Mouse (Mus musculus) E14TG2a.4 (cell line): ENCODE measurements around the gene Hccs.
"Not testable (repeated sequence)": the region's sequence is repeated elsewhere in the genome, so short reads cannot be mapped to it uniquely, and the experiment has no call there.

ENCODE experiments used
- H3K27me3 ChIP-seq: 2 replicates; pipeline ENCODE4 v1.6.1; 2014; ENCODE audit warnings: low read length, control low read depth; ENCODE audit not compliant: insufficient read depth
- H3K36me3 ChIP-seq: 2 replicates; pipeline ENCODE4 v1.6.1; 2014; ENCODE audit warnings: low read length, control low read depth; ENCODE audit not compliant: insufficient read depth
- H3K4me1 ChIP-seq: replicated peaks from 2 replicates; pipeline ENCODE4 v1.6.1; 2014; ENCODE audit warnings: low read depth, low read length, control low read depth
- H3K4me3 ChIP-seq: replicated peaks from 2 replicates; pipeline ENCODE4 v1.5.1; 2014; ENCODE audit warnings: mild to moderate bottlenecking, low read length
- H3K9me3 ChIP-seq: 2 replicates; pipeline ENCODE4 v1.6.1; 2014; ENCODE audit warnings: low read length, control low read depth
- CTCF ChIP-seq: conservative IDR thresholded peaks from 2 replicates; pipeline ENCODE4 v1.5.1; 2014; ENCODE audit warnings: low read length
- NANOG ChIP-seq: IDR thresholded peaks from 2 replicates; pipeline ENCODE4 v1.6.1; 2014; ENCODE audit warnings: borderline replicate concordance, low read length, mixed read lengths
- POU5F1 ChIP-seq: IDR thresholded peaks from 2 replicates; pipeline ENCODE4 v1.6.1; 2014; ENCODE audit warnings: low read length, borderline replicate concordance

Gene Hccs

GRCm38 (mm10) chrX:169319945-169320667 lies at the start of gene Hccs:
Hccs (minus strand) TSS chrX:169320372.
- Histone ChIP-seq H3K4me3 (peak within 1 kb of the TSS; percentile 84), H3K9me3 (no peaks in the 10 kb centered on the region), H3K27me3 (no peaks in the 10 kb centered on the region), H3K4me1 (peaks cover 6% of the 10 kb centered on the region), H3K36me3 (peaks cover 30% of the 10 kb centered on the region)
- TF ChIP-seq NANOG = no peak
- TF ChIP-seq CTCF = no peak
- no peak for TF ChIP-seq POU5F1

GRCm38 (mm10) chrX:169357146-169357772 lies 37.1 kb upstream of the Hccs start:
- H3K4me1 ChIP-seq = no peaks in the 10 kb centered on the region
- H3K4me3 ChIP-seq = no peak overlapping the region
- TF ChIP-seq CTCF (no peak), NANOG (no peak), POU5F1 (no peak)
- no peaks in the 10 kb centered on the region for H3K9me3 ChIP-seq
- no peaks in the 10 kb centered on the region for H3K36me3 ChIP-seq
- H3K27me3 ChIP-seq = no peaks in the 10 kb centered on the region

- no peaks in the 10 kb centered on the region for H3K9me3 ChIP-seq
- no peak overlapping the region for H3K4me3 ChIP-seq
- H3K4me1 ChIP-seq = no peaks in the 10 kb centered on the region
- TF ChIP-seq NANOG (no peak), POU5F1 (no peak), CTCF (no peak)
- no peaks in the 10 kb centered on the region for H3K36me3 ChIP-seq
- H3K27me3 ChIP-seq = no peaks in the 10 kb centered on the region
Observed at GRCm38 (mm10) chrX:169338213-169338612, 18.0 kb upstream of the Hccs start.

- H3K27me3 ChIP-seq = no peaks in the 10 kb centered on the region
- no peak for TF ChIP-seq POU5F1
Observed at GRCm38 (mm10) chrX:169337559-169337958, 17.4 kb upstream of the Hccs start.

GRCm38 (mm10) chrX:169332264-169332663 lies 12.1 kb upstream of the Hccs start:
- H3K27me3 ChIP-seq = no peaks in the 10 kb centered on the region
- H3K36me3 ChIP-seq = no peaks in the 10 kb centered on the region
- no peak overlapping the region for H3K4me3 ChIP-seq
- 0 out of 2 replicates have a peak, but pooled peaks cover 6% of the 10 kb centered on the region for H3K4me1 ChIP-seq
- no peaks in the 10 kb centered on the region for H3K9me3 ChIP-seq
- no peak for TF ChIP-seq NANOG
- TF ChIP-seq POU5F1 = no peak
- no peak for TF ChIP-seq CTCF

More at GRCm38 (mm10) chrX:169337559-169337958, 17.4 kb upstream of the Hccs start:
- H3K4me1 ChIP-seq = no peaks in the 10 kb centered on the region
- no peaks in the 10 kb centered on the region for H3K36me3 ChIP-seq
- H3K9me3 ChIP-seq = no peaks in the 10 kb centered on the region
- H3K4me3 ChIP-seq = no peak overlapping the region

- TF ChIP-seq NANOG = no peak
- TF ChIP-seq POU5F1 = no peak
- no peak for TF ChIP-seq CTCF
- no peaks in the 10 kb centered on the region for H3K36me3 ChIP-seq
Observed at GRCm38 (mm10) chrX:169325929-169326595, 5.9 kb upstream of the Hccs start.

GRCm38 (mm10) chrX:169320668-169321005 lies 465 bp upstream of the Hccs start:
- not testable (repeated sequence) for H3K27me3 ChIP-seq, H3K9me3 ChIP-seq, H3K4me1 ChIP-seq
- Histone ChIP-seq H3K4me3 (peak overlapping the region; percentile 84), H3K36me3 (peaks cover 26% of the 10 kb centered on the region)

More at GRCm38 (mm10) chrX:169325929-169326595, 5.9 kb upstream of the Hccs start:
- no peaks in the 10 kb centered on the region for H3K9me3 ChIP-seq
- no peaks in the 10 kb centered on the region for H3K27me3 ChIP-seq
- no peak overlapping the region for H3K4me3 ChIP-seq
- H3K4me1 ChIP-seq = 0 out of 2 replicates have a peak, but pooled peaks cover 6% of the 10 kb centered on the region

GRCm38 (mm10) chrX:169319066-169319760 lies 959 bp downstream of the Hccs start:
- peaks cover 38% of the 10 kb centered on the region for H3K36me3 ChIP-seq
- no peaks in the 10 kb centered on the region for H3K27me3 ChIP-seq
- TF ChIP-seq CTCF (no peak), NANOG (no peak), POU5F1 (no peak)
- H3K4me1 ChIP-seq = peaks cover 6% of the 10 kb centered on the region
- no peaks in the 10 kb centered on the region for H3K9me3 ChIP-seq
- H3K4me3 ChIP-seq = peak overlapping the region; percentile 84
